Comparison of ENCODE assay signal across 15 mouse cellular contexts in the genomic region with DNA sequence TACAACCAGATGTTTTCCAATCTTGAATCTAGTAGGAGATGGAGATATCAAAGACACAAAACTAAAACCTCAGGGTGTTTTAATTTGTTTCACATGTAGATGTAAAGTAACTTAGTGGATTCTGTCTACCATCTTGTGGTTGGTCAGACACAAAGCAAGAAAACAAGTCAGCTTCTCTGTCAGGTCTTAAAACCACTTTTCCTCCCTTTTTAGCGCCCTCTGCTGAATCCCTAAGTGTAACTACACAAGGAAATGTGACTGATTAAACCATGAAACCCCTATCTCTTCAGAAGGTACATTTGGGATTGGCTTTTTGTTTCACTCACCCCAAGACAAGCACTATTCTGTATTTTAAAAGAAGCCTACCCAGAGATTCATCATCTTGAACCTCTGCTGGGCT. TPM values are rescaled to one million over a fixed set of nuclear protein-coding genes. Genes with fewer than 3 reads are reported as not detected.
A peak's percentile ranks its signal among the peaks of the same experiment; 100 is the strongest.
DNase-seq lines count a peak whose midpoint lies in the region; ATAC-seq and TF ChIP-seq lines count a peak whose summit lies in the region.
"Had no signal": no experiment of that assay in that cellular context is flagged by ENCODE, and none has a peak within 500 bp of the region (broad histone marks: within the 10 kb centered on the region; RNA-seq: fewer than 3 reads in every experiment).

No protein-coding gene starts in this region.

- H3K9ac ChIP-seq in liver, postnatal 0 days (replicated peaks) = no peak overlapping the region
- H3K9ac ChIP-seq in liver, embryonic 11.5 days (ENCODE audit: low read depth, low read length) = no peak overlapping the region
- no peak overlapping the region for H3K9ac ChIP-seq in forebrain, embryonic 14.5 days (ENCODE audit: low read length)
- no peak overlapping the region for H3K9ac ChIP-seq in forebrain, embryonic 11.5 days (ENCODE audit: low read length)
- H3K9ac ChIP-seq: kidney, embryonic 15.5 days; liver, embryonic 14.5 days; midbrain, embryonic 12.5 days; neural tube, embryonic 15.5 days had no signal

- ATAC-seq in liver, postnatal 0 days = no peak
- no peak for ATAC-seq in liver, embryonic 11.5 days (replicated peaks; ENCODE audit: low FRiP score)
- ATAC-seq in forebrain, embryonic 14.5 days = no peak
- no peak for ATAC-seq in forebrain, embryonic 11.5 days (replicated peaks; ENCODE audit: low FRiP score)

- no peaks in the 10 kb centered on the region for H3K27me3 ChIP-seq in liver, postnatal 0 days (ENCODE audit: insufficient read depth, low read length)
- no peaks in the 10 kb centered on the region for H3K27me3 ChIP-seq in liver, embryonic 11.5 days (replicated peaks; ENCODE audit: control insufficient read depth, insufficient read depth, low read length)
- H3K27me3 ChIP-seq in forebrain, embryonic 14.5 days (replicated peaks; ENCODE audit: control insufficient read depth, insufficient read depth, low read length) = no peaks in the 10 kb centered on the region
- no peaks in the 10 kb centered on the region for H3K27me3 ChIP-seq in forebrain, embryonic 11.5 days (ENCODE audit: control insufficient read depth, insufficient read depth, low read length)
- H3K27me3 ChIP-seq: kidney, embryonic 15.5 days; midbrain, embryonic 12.5 days; neural tube, embryonic 15.5 days had no signal

- H3K36me3 ChIP-seq in liver, postnatal 0 days (replicated peaks; ENCODE audit: insufficient read depth, low read length) = no peaks in the 10 kb centered on the region
- H3K36me3 ChIP-seq in liver, embryonic 11.5 days (ENCODE audit: control insufficient read depth, insufficient read depth, low read length) = no peaks in the 10 kb centered on the region
- no peaks in the 10 kb centered on the region for H3K36me3 ChIP-seq in forebrain, embryonic 14.5 days (ENCODE audit: control insufficient read depth, insufficient read depth, low read length)
- no peaks in the 10 kb centered on the region for H3K36me3 ChIP-seq in forebrain, embryonic 11.5 days (ENCODE audit: control insufficient read depth, insufficient read depth, low read length)
- H3K36me3 ChIP-seq: forebrain, embryonic 10.5 days; kidney, embryonic 15.5 days; midbrain, embryonic 12.5 days; neural tube, embryonic 15.5 days had no signal

- H3K4me2 ChIP-seq in liver, postnatal 0 days (ENCODE audit: low read depth, low read length) = no peak overlapping the region
- H3K4me2 ChIP-seq in liver, embryonic 11.5 days = no peak overlapping the region
- no peak overlapping the region for H3K4me2 ChIP-seq in forebrain, embryonic 14.5 days (ENCODE audit: low read length)
- no peak overlapping the region for H3K4me2 ChIP-seq in forebrain, embryonic 11.5 days (ENCODE audit: low read depth, low read length, severe bottlenecking)
- H3K4me2 ChIP-seq: kidney, embryonic 15.5 days; midbrain, embryonic 12.5 days; neural tube, embryonic 15.5 days had no signal

- 7% methylated on average over 1 of the region's 1 CpGs for WGBS in liver, postnatal 0 days (ENCODE audit: insufficient replicate concordance)
- WGBS in liver, embryonic 11.5 days = 21% methylated on average over 1 of the region's 1 CpGs
- WGBS in forebrain, embryonic 14.5 days = 11% methylated on average over 1 of the region's 1 CpGs
- 24% methylated on average over 1 of the region's 1 CpGs for WGBS in forebrain, embryonic 11.5 days

- H3K4me3 ChIP-seq in liver, postnatal 0 days (ENCODE audit: low read depth, low read length) = no peak overlapping the region
- no peak overlapping the region for H3K4me3 ChIP-seq in liver, embryonic 11.5 days (ENCODE audit: low read depth, low read length)
- H3K4me3 ChIP-seq in forebrain, embryonic 14.5 days (ENCODE audit: low read depth, low read length) = no peak overlapping the region
- no peak overlapping the region for H3K4me3 ChIP-seq in forebrain, embryonic 11.5 days (ENCODE audit: low read depth, low read length)
- H3K4me3 ChIP-seq: forebrain, embryonic 10.5 days; kidney, embryonic 15.5 days; midbrain, embryonic 12.5 days; neural tube, embryonic 15.5 days had no signal

- TF ChIP-seq CTCF in liver, postnatal 0 days (IDR thresholded peaks at IDR 0.05; ENCODE audit: low read depth) = peak; percentile 19

- no peak for DNase-seq in liver, postnatal 0 days
- DNase-seq in liver, embryonic 11.5 days (ENCODE audit: low spot score) = no peak
- DNase-seq in ES-CJ7 (ENCODE audit: low read depth, low spot score) = peak; percentile 40
- peak; percentile 8 for DNase-seq in brain, adult 2 months (ENCODE audit: low read depth, low spot score)
- DNase-seq in mesoderm, embryonic 11.5 days (ENCODE audit: low read depth, low spot score) = peak; percentile 1
- no peak for DNase-seq in forebrain, embryonic 14.5 days (ENCODE audit: low spot score)
- no peak for DNase-seq in frontal cortex, postnatal 36 days (ENCODE audit: low spot score in 2 of 2)
- no peak for DNase-seq in forebrain, embryonic 11.5 days (ENCODE audit: low spot score)
- DNase-seq: cerebellum, adult 9-11 months; gastrocnemius, postnatal 36 days had no signal

- no peaks in the 10 kb centered on the region for H3K9me3 ChIP-seq in liver, postnatal 0 days (ENCODE audit: low read length)
- no peaks in the 10 kb centered on the region for H3K9me3 ChIP-seq in liver, embryonic 11.5 days (ENCODE audit: control insufficient read depth, low read length)
- H3K9me3 ChIP-seq in forebrain, embryonic 14.5 days (replicated peaks; ENCODE audit: control insufficient read depth, low read length) = no peaks in the 10 kb centered on the region; the same call in 1 of the 2 replicates
- H3K9me3 ChIP-seq in forebrain, embryonic 11.5 days (ENCODE audit: control insufficient read depth, low read length) = no peaks in the 10 kb centered on the region
- H3K9me3 ChIP-seq: neural tube, embryonic 15.5 days had no signal

- no peak for TF ChIP-seq EP300 in liver, postnatal 0 days (IDR thresholded peaks at IDR 0.05; ENCODE audit: low read depth)

- H3K27ac ChIP-seq in liver, postnatal 0 days (ENCODE audit: low read depth) = no peak overlapping the region
- no peak overlapping the region for H3K27ac ChIP-seq in liver, embryonic 11.5 days (ENCODE audit: low read depth, low read length)
- H3K27ac ChIP-seq in forebrain, embryonic 14.5 days (ENCODE audit: low read depth, low read length) = no peak overlapping the region
- no peak overlapping the region for H3K27ac ChIP-seq in forebrain, embryonic 11.5 days (ENCODE audit: low read depth, low read length)
- H3K27ac ChIP-seq: forebrain, embryonic 10.5 days; kidney, embryonic 15.5 days; liver, embryonic 14.5 days; midbrain, embryonic 12.5 days; neural tube, embryonic 15.5 days had no signal

- no peaks in the 10 kb centered on the region for H3K4me1 ChIP-seq in liver, postnatal 0 days (ENCODE audit: insufficient read depth)
- no peaks in the 10 kb centered on the region for H3K4me1 ChIP-seq in liver, embryonic 11.5 days (replicated peaks; ENCODE audit: control insufficient read depth, insufficient read depth, low read length)
- H3K4me1 ChIP-seq in forebrain, embryonic 14.5 days (ENCODE audit: control insufficient read depth, insufficient read depth, low read length) = no peaks in the 10 kb centered on the region
- H3K4me1 ChIP-seq in forebrain, embryonic 11.5 days (replicated peaks; ENCODE audit: control insufficient read depth, insufficient read depth, low read length) = no peaks in the 10 kb centered on the region
- H3K4me1 ChIP-seq: forebrain, embryonic 10.5 days; kidney, embryonic 15.5 days; midbrain, embryonic 12.5 days; neural tube, embryonic 15.5 days had no signal

RNA-seq across cellular contexts. Expression of gene Fpr-rs4, which starts 48.1 kb away (rescaled TPM):
- not detected in 2 replicates for polyA plus RNA-seq in liver, postnatal 0 days (2015; fragmentation: Nextera tagmentation; extraction: Ambion mirVana)
- not detected in 2 replicates for polyA plus RNA-seq in liver, embryonic 11.5 days (2014; fragmentation: Nextera tagmentation; extraction: Ambion mirVana)
- polyA plus RNA-seq in forebrain, embryonic 14.5 days (2014; fragmentation: Nextera tagmentation; extraction: Ambion mirVana) = not detected in 2 replicates
- not detected in 2 replicates for polyA plus RNA-seq in forebrain, embryonic 11.5 days (2014; fragmentation: Nextera tagmentation; extraction: Ambion mirVana)
- polyA plus RNA-seq: forebrain, embryonic 10.5 days; kidney, embryonic 15.5 days; liver, embryonic 14.5 days; midbrain, embryonic 12.5 days; neural tube, embryonic 15.5 days had no signal

Comparison
In these comparisons a context has a peak if more than half of its experiments do, and no peak if none do; other contexts are left out.
1. DNase-seq: peak in ES-CJ7 (single experiment), brain, adult 2 months (single experiment) and mesoderm, embryonic 11.5 days (single experiment); none in liver, postnatal 0 days (single experiment), liver, embryonic 11.5 days (single experiment), forebrain, embryonic 14.5 days (single experiment), frontal cortex, postnatal 36 days (0 of 2) and forebrain, embryonic 11.5 days (single experiment).